ENCODE assay signal across 25 mouse cellular contexts in the genomic region with DNA sequence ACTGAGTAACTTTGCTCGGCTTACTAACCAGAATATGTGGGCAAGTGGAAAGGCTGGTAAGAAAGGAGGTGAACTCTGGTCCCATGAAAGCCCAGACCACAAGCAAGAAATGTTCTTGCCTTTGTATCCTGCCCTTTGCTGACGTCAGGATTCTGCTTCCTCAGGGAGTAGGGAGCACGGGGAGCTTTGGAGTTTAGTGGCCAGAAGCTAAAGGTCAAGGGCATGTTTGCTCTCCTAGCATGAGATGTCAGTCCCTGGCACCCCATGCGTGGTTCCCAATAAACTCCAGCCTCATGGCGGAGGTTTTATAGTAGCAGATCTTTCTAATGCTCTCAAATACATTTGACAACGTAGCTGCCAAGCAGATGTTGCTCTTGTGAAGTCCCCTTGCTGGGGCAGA. TPM values are rescaled to one million over a fixed set of nuclear protein-coding genes. Genes with fewer than 3 reads are reported as not detected.
"Had no signal": no experiment of that assay in that cellular context is flagged by ENCODE, and none has a peak within 500 bp of the region (broad histone marks: within the 10 kb centered on the region; RNA-seq: fewer than 3 reads in every experiment).

No protein-coding gene starts in this region.

- H3K4me3 ChIP-seq: kidney, embryonic 15.5 days; left cerebral cortex, adult 2 months; liver, embryonic 15.5 days; lung, embryonic 15.5 days; megakaryocyte, embryonic 14.5 days; midbrain, embryonic 10.5 days; midbrain, embryonic 13.5 days; myocyte had no signal

- H3K4me2 ChIP-seq: kidney, embryonic 15.5 days; liver, embryonic 11.5 days; liver, embryonic 15.5 days; lung, embryonic 15.5 days; midbrain, embryonic 13.5 days had no signal

- H3K9me3 ChIP-seq: kidney, embryonic 15.5 days; liver, embryonic 15.5 days; lung, embryonic 15.5 days; megakaryocyte, embryonic 14.5 days; midbrain, embryonic 10.5 days; midbrain, embryonic 13.5 days had no signal

- H3K27me3 ChIP-seq: kidney, embryonic 15.5 days; liver, embryonic 15.5 days; lung, embryonic 15.5 days; midbrain, embryonic 13.5 days had no signal

- ATAC-seq: midbrain, embryonic 13.5 days; midbrain, embryonic 16.5 days had no signal

- H3K27ac ChIP-seq: kidney, embryonic 15.5 days; left cerebral cortex, adult 2 months; liver, embryonic 15.5 days; lung, embryonic 15.5 days; midbrain, embryonic 10.5 days; midbrain, embryonic 13.5 days; stomach, postnatal 0 days had no signal

- H3K9ac ChIP-seq: kidney, embryonic 15.5 days; liver, embryonic 15.5 days; lung, embryonic 15.5 days; midbrain, embryonic 13.5 days had no signal

- DNase-seq: kidney, postnatal 10 days; kidney, postnatal 36 days; layer of hippocampus, postnatal 36 days; lung, adult 18-20 months; lung, postnatal 10 days; lung, postnatal 36 days; right cerebral cortex, adult 18-20 months; right cerebral cortex, postnatal 14 days; right cerebral cortex, postnatal 4 days; thymus, adult 2 months; thymus, postnatal 14 days; thymus, postnatal 4 days had no signal

RNA-seq across cellular contexts. Expression of gene Tex22, which starts 2.5 kb away (rescaled TPM):
- total RNA-seq: monocyte, adult 5-6 weeks had no signal
- polyA plus RNA-seq: kidney, embryonic 15.5 days; liver, embryonic 11.5 days; liver, embryonic 15.5 days; lung, embryonic 15.5 days; midbrain, embryonic 10.5 days; midbrain, embryonic 16.5 days; stomach, embryonic 14.5 days; stomach, postnatal 0 days had no signal
